Mouse (Mus musculus) embryonic facial prominence, embryonic 11.5 days (tissue): ENCODE data around the gene Tmem79. TPM values are rescaled to one million over a fixed set of nuclear protein-coding genes. Genes with fewer than 3 reads are reported as not detected.
"Not testable (repeated sequence)": the region's sequence is repeated elsewhere in the genome, so short reads cannot be mapped to it uniquely, and the experiment has no call there.

Experiments
- ATAC-seq: fragments of 200-750 bp; cut with Nextera tagmentation; replicated peaks from 2 replicates; pipeline ENCODE4 v1.8.0; 2017; ENCODE audit warnings: low read depth; ENCODE audit not compliant: insufficient number of reproducible peaks, low FRiP score, low TSS enrichment
- DNase-seq: peaks from one replicate; pipeline ENCODE4 v3.0.0-alpha.2; 2015; ENCODE audit warnings: low spot score
- H3K27ac ChIP-seq: fragments of 300-500 bp; sonication (generic); replicated peaks from 2 replicates; pipeline ENCODE4 v1.5.1; 2014; ENCODE audit warnings: mild to moderate bottlenecking, low read depth, low read length, control low read depth
- H3K27me3 ChIP-seq: fragments of 300-500 bp; sonication (generic); 2 replicates; pipeline ENCODE4 v1.6.1; 2014; ENCODE audit warnings: mild to moderate bottlenecking, low read length, moderate library complexity, mixed read lengths; ENCODE audit not compliant: control insufficient read depth, insufficient read depth
- H3K36me3 ChIP-seq: fragments of 300-500 bp; sonication (generic); replicated peaks from 2 replicates; pipeline ENCODE4 v1.6.1; 2014; ENCODE audit warnings: low read depth, mild to moderate bottlenecking, low read length, moderate library complexity, mixed read lengths; ENCODE audit not compliant: control insufficient read depth, insufficient read depth
- H3K4me1 ChIP-seq: fragments of 300-500 bp; sonication (generic); 2 replicates; pipeline ENCODE4 v1.6.1; 2014; ENCODE audit warnings: low read length, mixed read lengths; ENCODE audit not compliant: control insufficient read depth, insufficient read depth
- H3K4me2 ChIP-seq: fragments of 300-500 bp; sonication (generic); 2 replicates; pipeline ENCODE4 v1.6.1; 2014; ENCODE audit warnings: low read depth, mild to moderate bottlenecking, control low read depth, low read length, moderate library complexity
- H3K4me3 ChIP-seq: fragments of 300-500 bp; sonication (generic); 2 replicates; pipeline ENCODE4 v1.5.1; 2014; ENCODE audit warnings: low read depth, low read length, control low read depth
- H3K9ac ChIP-seq: fragments of 300-500 bp; sonication (generic); replicated peaks from 2 replicates; pipeline ENCODE4 v1.6.1; 2014; ENCODE audit warnings: mild to moderate bottlenecking, control low read depth, low read length
- H3K9me3 ChIP-seq: fragments of 300-500 bp; sonication (generic); replicated peaks from 2 replicates; pipeline ENCODE4 v1.6.1; 2016; ENCODE audit warnings: mild to moderate bottlenecking, low read length, inconsistent platforms, mixed read lengths; ENCODE audit not compliant: control insufficient read depth
- WGBS: fragments of 180-500 bp; shearing (Covaris S2); extraction: QIAGEN DNeasy Blood & Tissue Kit; methylation state at CpG from one replicate; pipeline ENCODE4 v1.1.7; 2014; 5-methylcytosine and 5-hydroxymethylcytosine counted together
- polyA plus RNA-seq: library from polyadenylated mRNA; unstranded; fragments of >200 nt; fragmentation: Nextera tagmentation; extraction: Ambion mirVana; gene quantifications from 2 replicates; pipeline ENCODE4 v1.2.1, GENCODE M21; 2014

The Tmem79 gene
- polyA plus RNA-seq = 2.1 and 2.8 TPM in 2 replicates

GRCm38 (mm10) chr3:88336058-88337013 lies at the start of gene Tmem79, which contains the start of gene Smg5:
TSS of gene Tmem79 (minus strand) at chr3:88336148.
TSS of gene Smg5 (plus strand) at chr3:88336260.
- Histone ChIP-seq H3K4me2 (peak within 1 kb of the TSS; percentile 74), H3K36me3 (no peaks in the 10 kb centered on the region), H3K9ac (peak within 1 kb of the TSS; percentile 96), H3K4me3 (peak within 1 kb of the TSS; percentile 89), H3K27me3 (no peaks in the 10 kb centered on the region), H3K9me3 (no peaks in the 10 kb centered on the region), H3K4me1 (0 out of 2 replicates have a peak, but pooled peaks cover 3% of the 10 kb centered on the region), H3K27ac (peak within 1 kb of the TSS; percentile 82)
- 2% methylated on average over 66 of the region's 66 CpGs for WGBS
- peak; percentile 89 for ATAC-seq
- peak; percentile 97 for DNase-seq

- H3K4me3 ChIP-seq = no peak within 1 kb of the TSS
- no peaks in the 10 kb centered on the region for H3K9me3 ChIP-seq
- H3K27ac ChIP-seq = no peak within 1 kb of the TSS
- no peak within 1 kb of the TSS for H3K4me2 ChIP-seq
- H3K4me1 ChIP-seq = no peaks in the 10 kb centered on the region
- WGBS = 74% methylated on average over 5 of the region's 5 CpGs
- no peak within 1 kb of the TSS for H3K9ac ChIP-seq
- no peaks in the 10 kb centered on the region for H3K27me3 ChIP-seq
- no peaks in the 10 kb centered on the region for H3K36me3 ChIP-seq
- ATAC-seq (no peak), DNase-seq (no peak)
Observed at GRCm38 (mm10) chr3:88384364-88384763, 48.4 kb upstream of the Tmem79 start, which contains the start of gene Bglap. TSS of gene Bglap (minus strand) at chr3:88384464.

- not testable (repeated sequence) for H3K4me1 ChIP-seq, DNase-seq, H3K4me3 ChIP-seq, H3K9me3 ChIP-seq, H3K9ac ChIP-seq, H3K36me3 ChIP-seq, H3K27me3 ChIP-seq, ATAC-seq, H3K27ac ChIP-seq, H3K4me2 ChIP-seq
- WGBS = 31% methylated on average over 1 of the region's 7 CpGs
Observed at GRCm38 (mm10) chr3:88382383-88382782, 46.4 kb upstream of the Tmem79 start.

GRCm38 (mm10) chr3:88381389-88382315 lies 45.7 kb upstream of the Tmem79 start:
- H3K4me1 ChIP-seq, H3K27me3 ChIP-seq, H3K36me3 ChIP-seq, H3K27ac ChIP-seq, H3K4me3 ChIP-seq, H3K9me3 ChIP-seq: not testable (repeated sequence)
- Histone ChIP-seq H3K9ac (0 out of 2 replicates have a peak overlapping the region, but pooled peaks have one; percentile 37), H3K4me2 (peak overlapping the region; percentile 45)
- peak; percentile 67 for ATAC-seq
- DNase-seq = peak; percentile 74
- WGBS = 10% methylated on average over 17 of the region's 22 CpGs

DNA sequence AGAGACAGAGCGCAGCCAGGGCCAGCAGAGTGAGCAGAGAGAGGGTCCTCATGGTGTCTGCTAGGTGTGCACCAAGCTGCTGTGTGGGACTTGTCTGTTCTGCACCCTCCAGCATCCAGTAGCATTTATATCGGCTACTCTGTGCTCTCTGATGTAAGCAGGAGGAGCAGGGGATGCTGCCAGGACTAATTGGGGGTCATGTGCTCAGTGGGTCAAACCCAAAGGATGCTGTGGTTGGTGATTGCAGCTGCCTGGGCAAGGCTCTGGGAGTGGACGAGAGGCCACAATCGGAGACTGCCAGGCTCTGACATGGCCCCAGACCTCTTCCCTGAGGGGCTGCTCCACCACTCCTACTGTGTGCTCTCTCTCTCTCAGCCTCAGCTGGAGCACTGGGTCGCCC lies 42.7 kb upstream of the Tmem79 start, which contains the start of gene Bglap2:
Gene Bglap2 (minus strand): TSS at position 101 of the 400 bp plus-strand sequence.
- not testable (repeated sequence) for DNase-seq, H3K4me3 ChIP-seq, H3K9me3 ChIP-seq, H3K9ac ChIP-seq, H3K4me1 ChIP-seq, H3K27ac ChIP-seq, H3K4me2 ChIP-seq, H3K36me3 ChIP-seq, ATAC-seq, H3K27me3 ChIP-seq
- 75% methylated on average over 4 of the region's 5 CpGs for WGBS

- not testable (repeated sequence) for H3K4me1 ChIP-seq, H3K36me3 ChIP-seq, ATAC-seq, H3K27ac ChIP-seq, H3K9me3 ChIP-seq, H3K27me3 ChIP-seq, H3K9ac ChIP-seq, H3K4me3 ChIP-seq
- WGBS = 11% methylated on average over 5 of the region's 7 CpGs
- H3K4me2 ChIP-seq = peak overlapping the region; percentile 39
- peak; percentile 40 for DNase-seq
Observed at GRCm38 (mm10) chr3:88376644-88377043, 40.7 kb upstream of the Tmem79 start.

- H3K9me3 ChIP-seq, H3K27ac ChIP-seq, H3K36me3 ChIP-seq, H3K27me3 ChIP-seq, H3K4me1 ChIP-seq: not testable (repeated sequence)
- peak; percentile 74 for DNase-seq
- ATAC-seq = peak; percentile 87
- 12% methylated on average over 17 of the region's 19 CpGs for WGBS
- Histone ChIP-seq H3K4me3 (peak overlapping the region; percentile 5; the same call in 1 of the 2 replicates), H3K9ac (peak overlapping the region; percentile 22; the same call in 1 of the 2 replicates), H3K4me2 (peak overlapping the region; percentile 39)
Observed at GRCm38 (mm10) chr3:88375750-88376626, 40.0 kb upstream of the Tmem79 start.
